Mouse (Mus musculus) thymus, postnatal 4 days (tissue): ENCODE results near the gene Samm50.

Experiments
- DNase-seq: peaks from one replicate; pipeline ENCODE4 v3.0.0; 2021

Samm50 gene

DNA sequence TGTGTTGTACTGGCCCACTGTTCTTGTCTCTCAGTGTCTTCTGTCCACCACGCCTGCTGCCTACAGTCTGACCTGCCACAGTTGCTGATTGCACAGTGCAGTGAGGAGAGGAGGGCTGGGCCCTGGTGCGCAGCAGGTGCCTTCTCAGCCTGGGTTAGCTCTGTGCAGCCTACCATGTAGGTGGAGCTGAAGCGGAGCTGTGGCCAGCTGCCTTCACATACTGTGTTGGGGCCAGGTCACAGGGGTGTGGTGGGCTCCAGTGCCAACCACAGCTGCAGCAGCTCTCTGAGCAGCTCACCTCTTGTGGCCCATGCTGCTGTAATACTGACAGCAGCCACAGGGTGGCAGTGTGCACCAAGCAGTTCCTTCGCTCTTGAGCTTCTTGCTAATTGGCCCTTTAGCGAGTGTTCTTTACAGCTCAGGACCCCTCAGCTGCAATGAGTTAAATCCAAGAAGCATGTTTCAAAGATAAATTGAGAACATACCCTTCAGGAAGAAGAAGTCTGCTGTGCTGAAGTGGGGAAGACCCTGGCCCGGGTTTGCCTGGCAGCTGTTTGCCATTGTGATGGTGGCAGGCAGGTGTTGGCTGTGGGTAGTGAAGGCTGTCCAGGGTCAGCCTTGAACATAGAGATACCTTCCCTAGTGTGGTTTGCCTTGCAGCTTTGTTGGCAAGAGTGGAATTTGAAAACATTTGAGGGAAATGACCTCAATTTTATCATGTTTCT, 20.2 kb downstream of the Samm50 start:
- DNase-seq: peak; percentile 92

DNA sequence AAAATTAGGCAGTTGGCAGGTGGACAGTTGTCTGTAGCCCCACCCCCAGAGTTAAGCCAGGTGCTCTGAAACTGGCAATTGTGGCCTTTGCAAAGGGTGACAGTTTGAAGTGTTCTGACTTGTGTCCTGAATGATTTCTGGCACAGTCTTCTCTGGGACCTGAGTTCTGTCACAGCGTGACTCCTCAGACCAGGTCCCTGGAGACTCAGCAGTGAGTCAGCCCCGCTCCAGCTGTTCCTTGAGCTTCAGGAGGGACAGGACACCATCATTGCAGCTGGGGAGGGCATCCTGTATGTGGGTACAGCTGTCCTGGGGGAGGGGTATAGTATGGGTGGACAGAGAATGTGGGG, 20.7 kb downstream of the Samm50 start:
- DNase-seq: no peak

DNA sequence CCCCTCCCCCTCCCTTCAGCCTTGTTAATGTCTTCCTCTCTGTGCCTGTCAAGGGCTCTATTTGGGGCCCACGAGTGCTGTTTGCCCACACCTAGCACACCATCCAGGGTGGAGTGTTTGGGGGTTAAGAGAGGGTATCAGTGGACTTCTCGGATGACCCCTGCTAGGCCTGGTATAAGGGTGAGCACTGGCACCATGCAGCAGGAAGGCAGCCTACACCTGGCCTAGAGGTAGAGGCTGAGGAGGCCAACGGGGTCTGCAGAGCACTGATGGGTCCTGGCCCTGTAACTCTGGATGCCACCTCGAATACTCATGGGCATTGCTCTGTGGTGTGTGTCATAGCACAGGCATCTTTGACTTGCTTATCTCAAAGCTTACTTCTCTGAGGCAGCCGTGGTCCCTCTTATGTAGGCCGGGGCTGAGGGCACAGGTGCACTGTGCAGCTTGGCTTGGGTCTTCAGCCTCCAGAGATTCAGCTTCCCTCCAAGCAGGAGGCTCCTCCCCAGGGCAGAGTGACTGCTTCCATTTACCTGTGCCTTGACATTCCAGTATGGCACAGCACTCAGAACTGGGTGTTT, 21.2 kb downstream of the Samm50 start:
- DNase-seq: peak; percentile 28

DNA sequence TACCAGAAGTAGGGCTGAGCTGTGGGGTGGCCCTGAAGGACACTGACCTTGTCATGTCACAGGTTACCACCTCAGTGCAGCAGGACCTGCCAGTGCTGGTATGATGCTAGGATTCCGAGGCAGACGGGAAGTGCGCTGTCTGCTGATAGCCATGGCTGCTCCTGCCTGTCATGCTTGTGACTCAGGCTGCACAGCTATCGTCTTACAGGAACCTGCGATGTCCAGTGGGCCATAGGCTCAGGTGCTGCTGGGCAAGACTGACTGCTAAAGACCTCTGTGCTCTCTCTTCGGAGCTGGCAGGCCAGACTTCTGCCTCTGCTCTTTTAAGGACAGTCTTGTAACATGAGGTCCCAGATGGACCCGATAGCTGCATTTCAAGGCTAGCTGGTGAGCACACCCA, 22.4 kb downstream of the Samm50 start:
- no peak for DNase-seq

DNA sequence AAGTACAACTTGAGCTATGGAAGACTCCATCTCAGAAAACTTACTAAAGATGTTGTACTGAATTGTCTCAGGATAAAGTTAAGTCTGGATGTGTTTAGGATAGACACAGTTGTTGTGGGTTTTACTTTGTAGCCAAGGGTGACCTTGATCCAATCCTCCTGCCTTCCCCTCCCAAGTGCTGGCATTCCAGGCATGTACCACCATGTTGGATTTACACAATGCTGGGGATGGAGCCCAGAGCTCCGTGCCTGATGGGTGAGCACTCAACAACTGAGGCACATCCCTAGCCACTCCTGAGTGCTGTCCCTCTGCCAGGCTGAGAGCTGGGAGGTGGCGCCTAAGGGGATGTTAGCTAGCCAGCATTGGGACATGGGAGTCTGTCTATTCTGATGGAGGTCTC, 23.2 kb downstream of the Samm50 start:
- DNase-seq: no peak

DNA sequence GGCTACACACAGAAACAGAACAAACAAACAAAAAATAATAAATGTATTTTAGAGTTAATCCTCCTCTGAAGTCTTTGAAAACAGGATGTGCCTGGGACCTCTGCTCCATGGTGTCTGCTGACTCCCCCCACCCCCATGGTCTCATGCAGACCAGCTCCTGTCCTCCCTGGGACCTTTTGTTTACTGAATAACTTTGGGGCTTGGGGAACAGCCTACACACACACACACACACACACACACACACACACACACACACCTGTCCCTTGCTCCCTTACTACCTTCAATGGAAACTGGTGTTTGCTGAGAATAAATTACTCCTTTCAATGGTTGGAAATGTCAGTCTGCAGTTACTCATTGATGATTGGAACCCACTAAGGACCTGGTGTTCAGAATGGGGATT, 24.0 kb downstream of the Samm50 start:
- DNase-seq: no peak

DNA sequence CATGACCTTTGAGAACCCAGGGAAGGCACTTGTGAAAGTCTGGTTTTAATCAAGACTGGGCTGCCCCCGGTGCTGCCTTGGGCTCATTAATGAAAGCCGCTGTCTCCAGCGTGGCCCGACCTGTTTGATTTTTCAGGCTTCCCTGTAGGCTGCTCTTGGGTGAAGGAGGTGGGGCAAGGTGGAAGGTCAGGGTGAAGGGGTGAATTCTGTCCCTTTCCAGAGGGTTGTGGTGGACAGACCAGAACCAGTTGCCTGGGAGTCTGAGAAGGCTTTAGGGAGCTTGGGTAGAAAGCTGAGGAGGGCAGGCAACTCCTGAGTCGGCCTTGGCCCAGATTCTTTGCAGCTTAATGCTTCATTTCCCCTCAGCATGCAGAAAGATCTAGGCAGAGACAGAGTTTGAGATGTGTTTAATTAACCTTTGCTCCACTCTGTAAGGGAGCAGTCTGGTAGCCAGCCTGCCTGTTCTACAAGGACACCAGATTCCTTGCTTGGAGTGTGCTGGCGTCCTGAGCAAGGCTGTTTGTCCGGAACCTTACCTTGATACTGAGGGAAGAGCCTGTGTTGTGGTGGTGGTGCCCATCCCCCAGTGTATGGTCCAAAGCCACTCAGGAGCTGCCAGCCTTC, 24.5 kb downstream of the Samm50 start:
- no peak for DNase-seq

DNA sequence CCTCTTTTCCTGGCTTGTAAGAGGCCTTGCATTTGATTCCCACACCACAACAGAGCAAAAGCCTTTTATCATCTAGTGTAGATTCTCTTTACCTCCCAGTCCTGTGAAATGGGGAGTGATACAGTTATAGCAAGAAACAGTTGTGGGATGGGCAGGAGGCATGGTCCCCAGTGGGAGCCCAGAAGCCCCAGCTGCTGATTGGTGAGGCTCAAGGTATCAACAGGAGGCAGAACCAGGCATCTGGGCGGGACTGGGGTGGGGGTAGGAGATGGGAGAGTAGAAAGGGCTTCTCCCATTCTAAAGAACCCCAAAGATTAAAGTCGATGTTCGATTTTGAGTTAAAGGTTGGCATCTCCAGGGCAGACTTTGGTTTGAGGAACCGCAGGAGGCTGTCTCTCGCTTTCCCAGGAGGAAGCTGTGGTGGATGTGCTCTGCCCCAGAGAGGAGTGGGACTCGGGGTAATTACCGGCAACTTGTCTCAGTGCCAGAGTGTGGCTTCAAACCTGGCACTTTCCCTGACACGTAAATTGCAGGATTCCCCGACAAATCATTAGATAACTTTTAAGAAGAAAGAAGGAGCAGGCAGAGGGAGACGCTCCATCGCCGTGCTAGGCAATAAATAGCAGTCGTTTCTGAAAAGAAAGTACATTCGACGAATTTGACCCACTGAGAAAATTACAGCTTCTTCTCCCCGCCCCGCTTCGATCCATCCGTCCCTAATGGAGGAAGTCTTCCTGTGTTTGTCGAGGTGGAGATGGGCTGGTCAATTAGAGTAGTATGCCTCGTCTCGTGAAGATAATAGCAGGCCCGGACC, 26.1 kb downstream of the Samm50 start:
- DNase-seq: no peak

GRCm38 (mm10) chr15:84218783-84219271, 26.8 kb downstream of the Samm50 start:
- peak; percentile 22 for DNase-seq

- no peak for DNase-seq
Observed at GRCm38 (mm10) chr15:84221539-84221938, 29.5 kb downstream of the Samm50 start.

- DNase-seq: no peak
Observed at GRCm38 (mm10) chr15:84223423-84223822, 31.4 kb downstream of the Samm50 start.

GRCm38 (mm10) chr15:84224779-84225178, 32.7 kb downstream of the Samm50 start:
- no peak for DNase-seq

- DNase-seq: no peak
Observed at GRCm38 (mm10) chr15:84226918-84227317, 34.9 kb downstream of the Samm50 start.

DNA sequence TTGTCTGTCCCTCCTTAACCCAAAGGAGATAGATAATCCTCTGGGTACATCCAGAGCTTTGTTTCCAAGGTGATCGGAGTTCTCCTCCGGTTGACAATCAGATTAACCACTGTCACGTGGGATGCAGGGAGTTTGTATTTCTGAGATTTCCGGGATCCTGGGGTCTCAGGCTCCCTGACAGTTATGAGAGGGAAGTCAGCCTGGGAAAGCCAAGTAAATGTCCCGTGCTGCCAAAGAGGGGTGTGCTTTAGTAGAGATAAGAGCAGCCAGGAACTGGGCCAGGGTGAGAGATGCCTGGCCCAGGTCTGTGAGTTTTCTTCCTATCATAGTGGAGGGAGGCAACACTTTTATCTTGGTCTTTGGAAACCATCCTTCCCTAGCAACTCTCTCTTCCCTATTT, 38.6 kb downstream of the Samm50 start:
- no peak for DNase-seq

- no peak for DNase-seq
Observed at GRCm38 (mm10) chr15:84231113-84231712, 39.2 kb downstream of the Samm50 start.

- no peak for DNase-seq
Observed at GRCm38 (mm10) chr15:84231721-84232561, 39.9 kb downstream of the Samm50 start, which contains the start of gene Parvb. Gene Parvb (plus strand): TSS chr15:84232043.

GRCm38 (mm10) chr15:84232609-84233008, 40.6 kb downstream of the Samm50 start:
- no peak for DNase-seq

- no peak for DNase-seq
Observed at GRCm38 (mm10) chr15:84234794-84235581, 42.9 kb downstream of the Samm50 start.

- DNase-seq: no peak
Observed at GRCm38 (mm10) chr15:84235646-84236045, 43.6 kb downstream of the Samm50 start.

DNA sequence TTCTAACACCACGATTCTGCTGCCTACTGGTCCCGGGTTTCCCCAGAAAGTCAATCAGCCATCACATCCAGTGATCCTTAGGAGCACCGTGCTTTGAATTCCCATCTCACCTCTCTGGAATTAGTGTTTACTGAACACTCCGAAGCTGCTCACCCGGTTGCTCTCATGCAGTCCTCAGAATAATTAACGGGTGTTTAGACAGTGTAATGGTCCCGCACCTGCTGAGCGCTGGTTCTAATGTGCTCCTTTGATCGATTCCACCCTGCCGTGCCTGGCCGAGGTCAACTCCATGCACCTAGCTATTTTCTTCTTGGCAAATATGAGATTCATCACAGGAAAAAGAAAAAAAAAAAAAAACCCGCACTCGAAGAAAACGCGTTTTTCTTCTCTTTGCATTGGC, 46.5 kb downstream of the Samm50 start:
- no peak for DNase-seq

- no peak for DNase-seq
Observed at GRCm38 (mm10) chr15:84238991-84239401, 47.0 kb downstream of the Samm50 start.
